In genomic region chr10:5170425-5170824, GRCm38 (mm10) we compare ENCODE assay signal across 13 mouse cellular contexts.
DNase-seq lines count a peak whose midpoint lies in the region; ATAC-seq and TF ChIP-seq lines count a peak whose summit lies in the region.
"Had no signal": no experiment of that assay in that cellular context is flagged by ENCODE, and none has a peak within 500 bp of the region (broad histone marks: within the 10 kb centered on the region; RNA-seq: fewer than 3 reads in every experiment).

No protein-coding gene starts in this region.

- peak; percentile 36 for DNase-seq in heart, adult 11 months
- DNase-seq in heart, postnatal 36 days: no peak
- DNase-seq in lung, adult 2 months: no peak
- no peak for DNase-seq in lung, postnatal 14 days
- DNase-seq in ES-E14 (ENCODE audit: low read depth, low spot score): peak; percentile 9
- no peak for DNase-seq in hindbrain, embryonic 11.5 days (ENCODE audit: low spot score)
- DNase-seq in layer of hippocampus, postnatal 10 days (ENCODE audit: low spot score in 2 of 2): no peak
- DNase-seq: left cerebral cortex, postnatal 4 days had no signal

- no peaks in the 10 kb centered on the region for H3K36me3 ChIP-seq in ES-E14 (ENCODE audit: control insufficient read depth, insufficient read depth, low read length, poor library complexity, severe bottlenecking)
- no peaks in the 10 kb centered on the region for H3K36me3 ChIP-seq in hindbrain, embryonic 11.5 days (ENCODE audit: control insufficient read depth, insufficient read depth, low read length)
- H3K36me3 ChIP-seq: midbrain, embryonic 12.5 days had no signal

- intact Hi-C loops in heart, postnatal 36 days (cut with DNase I): no loop called here

- no peak overlapping the region for H3K4me3 ChIP-seq in lung, adult 2 months (replicated peaks; ENCODE audit: extremely low read depth, low read depth, low read length)
- H3K4me3 ChIP-seq in ES-E14 (ENCODE audit: insufficient read depth in 1 of 2, low read depth in 1 of 2, low read length in 2 of 2, poor library complexity in 1 of 2, severe bottlenecking in 1 of 2): no peak overlapping the region
- H3K4me3 ChIP-seq in hindbrain, embryonic 11.5 days (ENCODE audit: low read depth, low read length): no peak overlapping the region
- H3K4me3 ChIP-seq: erythroblast, embryonic 14.5 days; midbrain, embryonic 12.5 days; neural tube, embryonic 13.5 days had no signal

- peak; percentile 10; the same call in 1 of the 2 replicates for TF ChIP-seq CTCF in lung, adult 2 months (IDR thresholded peaks at IDR 0.05; ENCODE audit: insufficient read depth, low read length)

- no peak for TF ChIP-seq POLR2A in lung, adult 2 months (IDR thresholded peaks at IDR 0.05; ENCODE audit: borderline replicate concordance, extremely low read depth, low read depth, low read length)

- no peak overlapping the region for H3K27ac ChIP-seq in ES-E14 (ENCODE audit: insufficient read depth, low read depth, low read length, poor library complexity, severe bottlenecking)
- no peak overlapping the region for H3K27ac ChIP-seq in hindbrain, embryonic 11.5 days (ENCODE audit: low read depth, low read length)
- H3K27ac ChIP-seq: hindbrain, embryonic 14.5 days; midbrain, embryonic 12.5 days; neural tube, embryonic 13.5 days had no signal

- H3K4me2 ChIP-seq in hindbrain, embryonic 11.5 days (replicated peaks; ENCODE audit: low read depth, low read length): no peak overlapping the region
- H3K4me2 ChIP-seq: hindbrain, embryonic 14.5 days; midbrain, embryonic 12.5 days; neural tube, embryonic 13.5 days had no signal

- no peaks in the 10 kb centered on the region for H3K9me3 ChIP-seq in ES-E14 (ENCODE audit: control insufficient read depth, insufficient read depth, low read depth, low read length)
- H3K9me3 ChIP-seq in hindbrain, embryonic 11.5 days (ENCODE audit: control insufficient read depth, low read length): no peaks in the 10 kb centered on the region
- H3K9me3 ChIP-seq: midbrain, embryonic 12.5 days; neural tube, embryonic 13.5 days had no signal

- H3K4me1 ChIP-seq in lung, adult 2 months (ENCODE audit: control insufficient read depth, insufficient read depth, low read length): no peaks in the 10 kb centered on the region
- H3K4me1 ChIP-seq in ES-E14 (ENCODE audit: control insufficient read depth in 2 of 2, insufficient read depth in 2 of 2, low read length in 2 of 2, poor library complexity in 1 of 2): no peaks in the 10 kb centered on the region
- H3K4me1 ChIP-seq in hindbrain, embryonic 11.5 days (replicated peaks; ENCODE audit: control insufficient read depth, insufficient read depth, low read length): no peaks in the 10 kb centered on the region
- H3K4me1 ChIP-seq: midbrain, embryonic 12.5 days; neural tube, embryonic 13.5 days had no signal

- H3K9ac ChIP-seq in ES-E14 (ENCODE audit: insufficient read depth, low read depth, low read length, poor library complexity, severe bottlenecking): no peak overlapping the region
- H3K9ac ChIP-seq in hindbrain, embryonic 11.5 days (ENCODE audit: low read depth, low read length): no peak overlapping the region
- H3K9ac ChIP-seq: hindbrain, embryonic 14.5 days; midbrain, embryonic 12.5 days; neural tube, embryonic 13.5 days had no signal

- ATAC-seq in megakaryocyte progenitor cell, adult 5-6 weeks (replicated peaks; ENCODE audit: poor library complexity): 0 out of 2 replicates have a peak, but pooled peaks have one; percentile 31
- no peak for ATAC-seq in hindbrain, embryonic 11.5 days (ENCODE audit: low FRiP score)

- in situ Hi-C loops in ES-E14 (cut with MboI; ENCODE audit: low sequenced_read_pairs in 2 of 2, unreplicated experiment in 2 of 2): loop anchor here in 1 of 2 experiments (25.0 kb wide), 1 partner anchor 758 kb away; no protein-coding TSS in a partner anchor

- H3K27me3 ChIP-seq in hindbrain, embryonic 11.5 days (ENCODE audit: control insufficient read depth, insufficient read depth, low read length): no peaks in the 10 kb centered on the region
- H3K27me3 ChIP-seq: midbrain, embryonic 12.5 days; neural tube, embryonic 13.5 days had no signal

- WGBS in lung, adult 2 months: 67% methylated on average over 1 of the region's 1 CpGs
- 69% methylated on average over 1 of the region's 1 CpGs for WGBS in hindbrain, embryonic 11.5 days

TF ChIP-seq in ES-E14, 5 proteins besides CTCF, POLR2A, EP300 and RAD21:
- TF ChIP-seq CHD2 (IDR thresholded peaks at IDR 0.05; ENCODE audit: low read depth, low read length) (no peak), MAFK (IDR thresholded peaks at IDR 0.05; ENCODE audit: insufficient read depth, low read depth, low read length) (no peak), ZC3H11A (IDR thresholded peaks at IDR 0.05; ENCODE audit: borderline replicate concordance, low read depth, low read length) (no peak; the same call in 1 of the 2 replicates), ZNF384 (IDR thresholded peaks at IDR 0.05; ENCODE audit: low read depth, low read length) (no peak), HCFC1 (IDR thresholded peaks at IDR 0.05; ENCODE audit: borderline replicate concordance, insufficient read depth, low read length) (no peak)

Comparison
In these comparisons a context has a peak if more than half of its experiments do, and no peak if none do; other contexts are left out.
1. DNase-seq: peak in heart, adult 11 months (single experiment) and ES-E14 (single experiment); none in heart, postnatal 36 days (0 of 2), lung, adult 2 months (single experiment), lung, postnatal 14 days (single experiment), hindbrain, embryonic 11.5 days (single experiment) and layer of hippocampus, postnatal 10 days (0 of 2).